Mouse (Mus musculus) MEL (cell line): Measurements from ENCODE around the gene Srarp. TPM values are rescaled to one million over a fixed set of nuclear protein-coding genes. Genes with fewer than 3 reads are reported as not detected.

Experiments
- DNase-seq: peaks from one replicate; pipeline ENCODE4 v3.0.0; 2011; ENCODE audit warnings: low read depth, low spot score
- H3K27ac ChIP-seq: 2 replicates; pipeline ENCODE4 v1.5.1; 2012; ENCODE audit warnings: low read depth, mild to moderate bottlenecking, control low read depth, low read length, moderate library complexity; ENCODE audit not compliant: control insufficient read depth
- H3K27me3 ChIP-seq, 2 experiments: fragments of 150-350 bp in 1 of 2; sonication (generic) in 1 of 2; 2 replicates each; pipeline ENCODE4 v1.6.1; 2012; ENCODE audit warnings: low read length in 2 of 2, mild to moderate bottlenecking in 2 of 2, improper control_type of control experiment in 1 of 2, moderate library complexity in 1 of 2; ENCODE audit not compliant: insufficient read depth in 2 of 2, control insufficient read depth in 1 of 2
- H3K36me3 ChIP-seq, 2 experiments: 2 replicates each; pipeline ENCODE4 v1.6.1; 2012 to 2014; ENCODE audit warnings: low read length in 2 of 2, improper control_type of control experiment in 1 of 2, inconsistent platforms in 1 of 2, mild to moderate bottlenecking in 1 of 2; ENCODE audit not compliant: insufficient read depth in 2 of 2, control insufficient read depth in 1 of 2
- H3K4me1 ChIP-seq, 2 experiments: fragments of 150-350 bp in 1 of 2; sonication (generic) in 1 of 2; 2 replicates each; pipeline ENCODE4 v1.6.1; 2012; ENCODE audit warnings: low read length in 2 of 2, improper control_type of control experiment in 1 of 2, mild to moderate bottlenecking in 1 of 2; ENCODE audit not compliant: insufficient read depth in 2 of 2, control insufficient read depth in 1 of 2
- H3K4me3 ChIP-seq, 2 experiments: fragments of 150-350 bp in 1 of 2; sonication (generic) in 1 of 2; 2 replicates each; pipeline ENCODE4 v1.5.1; 2012; ENCODE audit warnings: low read depth in 2 of 2, low read length in 2 of 2, mild to moderate bottlenecking in 2 of 2, moderate library complexity in 2 of 2, control low read depth in 1 of 2, improper control_type of control experiment in 1 of 2; ENCODE audit not compliant: control insufficient read depth in 1 of 2, insufficient read depth in 1 of 2
- H3K79me2 ChIP-seq: 2 replicates; pipeline ENCODE4 v1.6.1; 2012; ENCODE audit warnings: mild to moderate bottlenecking, low read length, moderate library complexity; ENCODE audit not compliant: control insufficient read depth, poor library complexity, insufficient read depth
- H3K9ac ChIP-seq: 2 replicates; pipeline ENCODE4 v1.6.1; 2012; ENCODE audit warnings: low read depth, mild to moderate bottlenecking, control low read depth, low read length, moderate library complexity; ENCODE audit not compliant: control insufficient read depth, poor library complexity, severe bottlenecking
- H3K9me3 ChIP-seq: fragments of 150-350 bp; sonication (generic); replicated peaks from 2 replicates; pipeline ENCODE4 v1.6.1; 2012; ENCODE audit warnings: mild to moderate bottlenecking, low read length, improper control_type of control experiment, moderate library complexity; ENCODE audit not compliant: insufficient read depth
- BHLHE40 ChIP-seq: IDR thresholded peaks from 2 replicates; pipeline ENCODE4 v1.6.1; 2012; ENCODE audit warnings: low read depth, mild to moderate bottlenecking, inconsistent platforms, low read length, improper control_type of control experiment, borderline replicate concordance
- CHD1 ChIP-seq: IDR thresholded peaks from 2 replicates; pipeline ENCODE4 v1.6.1; 2012; ENCODE audit warnings: low read depth, mild to moderate bottlenecking, inconsistent platforms, low read length, improper control_type of control experiment
- CHD2 ChIP-seq: IDR thresholded peaks from 2 replicates; pipeline ENCODE4 v1.6.1; 2011; ENCODE audit warnings: low read length, improper control_type of control experiment
- CTCF ChIP-seq, 3 experiments: IDR thresholded peaks in 2 of 3; conservative IDR thresholded peaks in 1 of 3; 2 replicates each; pipeline ENCODE4 v1.5.1; 2011 to 2012; ENCODE audit warnings: low read length in 3 of 3, low read depth in 2 of 3, mild to moderate bottlenecking in 2 of 3, improper control_type of control experiment in 1 of 3, inconsistent platforms in 1 of 3, mixed read lengths in 1 of 3, moderate library complexity in 1 of 3; ENCODE audit not compliant: control insufficient read depth in 1 of 3, insufficient read depth in 1 of 3, poor library complexity in 1 of 3, severe bottlenecking in 1 of 3
- ELF1 ChIP-seq: IDR thresholded peaks from 2 replicates; pipeline ENCODE4 v1.6.1; 2014; ENCODE audit warnings: low read depth, mild to moderate bottlenecking, inconsistent platforms, low read length, improper control_type of control experiment, moderate library complexity
- ETS1 ChIP-seq: IDR thresholded peaks from 2 replicates; pipeline ENCODE4 v1.6.1; 2012; ENCODE audit warnings: low read depth, mild to moderate bottlenecking, inconsistent platforms, low read length, improper control_type of control experiment, moderate library complexity
- JUND ChIP-seq: IDR thresholded peaks from 2 replicates; pipeline ENCODE4 v1.6.1; 2011; ENCODE audit warnings: low read depth, mild to moderate bottlenecking, improper control_type of control experiment, low read length
- MAFK ChIP-seq: IDR thresholded peaks from 2 replicates; pipeline ENCODE4 v1.6.1; 2011; ENCODE audit warnings: low read depth, mild to moderate bottlenecking, low read length, improper control_type of control experiment, borderline replicate concordance
- MAX ChIP-seq: IDR thresholded peaks from 2 replicates; pipeline ENCODE4 v1.6.1; 2011; ENCODE audit warnings: low read length, improper control_type of control experiment
- MAZ ChIP-seq: IDR thresholded peaks from 2 replicates; pipeline ENCODE4 v1.6.1; 2012; ENCODE audit warnings: low read depth, mild to moderate bottlenecking, inconsistent platforms, low read length, improper control_type of control experiment
- MEF2A ChIP-seq: IDR thresholded peaks from 2 replicates; pipeline ENCODE4 v1.6.1; 2014; ENCODE audit warnings: low read depth, mild to moderate bottlenecking, inconsistent platforms, low read length, improper control_type of control experiment; ENCODE audit not compliant: poor library complexity, insufficient replicate concordance, severe bottlenecking; ENCODE audit errors: extremely low read depth
- MXI1 ChIP-seq: IDR thresholded peaks from 2 replicates; pipeline ENCODE4 v1.6.1; 2011; ENCODE audit warnings: mild to moderate bottlenecking, low read depth, low read length, improper control_type of control experiment
- NRF1 ChIP-seq: IDR thresholded peaks from 2 replicates; pipeline ENCODE4 v1.6.1; 2014; ENCODE audit warnings: low read depth, mild to moderate bottlenecking, inconsistent platforms, low read length, improper control_type of control experiment, moderate library complexity; ENCODE audit not compliant: poor library complexity, insufficient read depth, severe bottlenecking
- POLR2AphosphoS2 ChIP-seq: IDR thresholded peaks from 2 replicates; pipeline ENCODE4 v1.6.1; 2011; ENCODE audit warnings: low read length, improper control_type of control experiment
- POLR2AphosphoS5 ChIP-seq: IDR thresholded peaks from 2 replicates; pipeline ENCODE4 v1.6.1; 2012; ENCODE audit warnings: low read depth, borderline replicate concordance, mild to moderate bottlenecking, inconsistent platforms, low read length, moderate library complexity, mixed read lengths
- SMC3 ChIP-seq: IDR thresholded peaks from 2 replicates; pipeline ENCODE4 v1.6.1; 2011; ENCODE audit warnings: low read depth, low read length, improper control_type of control experiment
- TAL1 ChIP-seq: IDR thresholded peaks from 2 replicates; pipeline ENCODE4 v1.6.1; 2012; ENCODE audit warnings: mild to moderate bottlenecking, inconsistent platforms, low read length, moderate library complexity, mixed read lengths
- TBP ChIP-seq: IDR thresholded peaks from 2 replicates; pipeline ENCODE4 v1.8.0; 2011; ENCODE audit warnings: low read depth, low read length, improper control_type of control experiment
- ZC3H11A ChIP-seq: IDR thresholded peaks from 2 replicates; pipeline ENCODE4 v1.6.1; 2012; ENCODE audit warnings: low read depth, mild to moderate bottlenecking, inconsistent platforms, low read length, improper control_type of control experiment
- ZKSCAN1 ChIP-seq: IDR thresholded peaks from 2 replicates; pipeline ENCODE4 v1.6.1; 2012; ENCODE audit warnings: low read depth, mild to moderate bottlenecking, inconsistent platforms, low read length, improper control_type of control experiment, moderate library complexity
- ZMIZ1 ChIP-seq: IDR thresholded peaks from 2 replicates; pipeline ENCODE4 v1.6.1; 2012; ENCODE audit warnings: low read depth, mild to moderate bottlenecking, inconsistent platforms, low read length, improper control_type of control experiment, moderate library complexity
- ZNF384 ChIP-seq: IDR thresholded peaks from 2 replicates; pipeline ENCODE4 v1.6.1; 2012; ENCODE audit warnings: low read depth, mild to moderate bottlenecking, inconsistent platforms, low read length, improper control_type of control experiment
- polyA plus RNA-seq, 2 experiments: library from polyadenylated mRNA; stranded (reverse) in 1 of 2; unstranded in 1 of 2; fragments of >175 nt in 1 of 2; fragments of >200 nt in 1 of 2; gene quantifications; 2 replicates each; pipeline versions ENCODE4 v1.2.1 to v1.2.4; 2012; ENCODE audit warnings: low replicate concordance in 2 of 2, low read depth in 1 of 2; ENCODE audit not compliant: insufficient read length in 2 of 2, insufficient read depth in 1 of 2, missing spikeins in 1 of 2
- total RNA-seq: library from RNA; depleted of rRNA; stranded (reverse); fragments of 300-350 nt; gene quantifications from 2 replicates; pipeline ENCODE4 v1.2.3, GENCODE M21; 2012

Gene Srarp
- total and polyA plus RNA-seq, 3 experiments: not detected

DNA sequence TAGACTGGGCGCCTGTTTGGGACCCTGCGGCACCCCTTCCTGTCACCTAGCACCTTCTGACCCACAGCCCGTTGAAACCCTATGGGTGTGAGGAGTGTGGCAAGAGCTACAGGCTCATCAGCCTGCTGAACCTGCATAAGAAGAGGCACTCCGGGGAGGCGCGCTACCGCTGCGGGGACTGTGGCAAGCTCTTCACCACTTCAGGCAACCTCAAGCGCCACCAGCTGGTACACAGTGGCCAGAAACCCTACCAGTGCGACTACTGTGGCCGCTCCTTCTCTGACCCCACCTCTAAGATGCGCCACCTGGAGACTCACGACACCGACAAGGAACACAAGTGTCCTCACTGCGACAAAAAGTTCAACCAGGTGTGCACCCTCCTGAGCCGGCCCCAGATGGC is 28.8 kb upstream of the Srarp start:
- H3K36me3 ChIP-seq: peaks cover 0 to 4% of the 10 kb centered on the region in 2 experiments; a peak in 1 of 4 replicates
- H3K9ac ChIP-seq: no peak overlapping the region
- no peaks in the 10 kb centered on the region for H3K9me3 ChIP-seq
- no peaks in the 10 kb centered on the region for H3K79me2 ChIP-seq
- H3K4me1 ChIP-seq: no peaks in the 10 kb centered on the region
- no peak for DNase-seq
- H3K27ac ChIP-seq: no peak overlapping the region
- H3K27me3 ChIP-seq: no peaks in the 10 kb centered on the region
- no peak overlapping the region for H3K4me3 ChIP-seq
- TF ChIP-seq CHD2: no peak
- no peak for TF ChIP-seq MAX
- no peak for TF ChIP-seq TAL1
- TF ChIP-seq BHLHE40: no peak

- H3K36me3 ChIP-seq: peaks cover 0 to 4% of the 10 kb centered on the region in 2 experiments; a peak in 1 of 4 replicates
These were observed 27.6 kb upstream of the Srarp start for GRCm38 (mm10) chr4:141463472-141463871.

DNA sequence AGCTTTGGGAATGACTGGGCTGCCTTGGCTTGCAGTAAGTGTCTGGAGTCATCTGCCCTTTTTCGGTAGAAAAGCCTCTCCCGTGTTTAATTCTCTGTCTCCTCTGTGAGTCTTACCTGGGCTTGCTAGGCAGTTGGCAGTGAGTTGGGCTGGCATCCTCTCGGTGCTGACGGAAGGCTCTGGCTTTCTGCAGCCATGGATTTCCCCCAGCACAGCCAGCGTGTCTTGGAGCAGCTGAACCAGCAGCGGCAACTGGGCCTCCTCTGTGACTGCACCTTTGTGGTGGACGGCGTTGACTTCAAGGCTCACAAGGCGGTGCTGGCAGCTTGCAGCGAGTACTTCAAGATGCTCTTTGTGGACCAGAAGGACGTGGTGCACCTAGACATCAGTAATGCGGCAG is 25.7 kb upstream of the Srarp start:
- Histone ChIP-seq H3K4me1 (no peaks in the 10 kb centered on the region), H3K9me3 (no peaks in the 10 kb centered on the region), H3K27me3 (no peaks in the 10 kb centered on the region), H3K4me3 (no peak overlapping the region), H3K36me3 (no peaks in the 10 kb centered on the region; a peak in 1 of 4 replicates), H3K27ac (no peak overlapping the region), H3K79me2 (0 out of 2 replicates have a peak, but pooled peaks cover 3% of the 10 kb centered on the region), H3K9ac (no peak overlapping the region)
- DNase-seq: no peak
- TF ChIP-seq JUND (no peak), POLR2AphosphoS2 (no peak), ZC3H11A (no peak), ZMIZ1 (no peak)

More at GRCm38 (mm10) chr4:141463472-141463871, 27.6 kb upstream of the Srarp start:
- no peak for DNase-seq
- Histone ChIP-seq H3K27ac (no peak overlapping the region), H3K4me3 (no peak overlapping the region), H3K9ac (no peak overlapping the region), H3K9me3 (no peaks in the 10 kb centered on the region), H3K4me1 (no peaks in the 10 kb centered on the region), H3K27me3 (no peaks in the 10 kb centered on the region), H3K79me2 (no peaks in the 10 kb centered on the region)
- TF ChIP-seq MXI1: no peak
- TF ChIP-seq CHD1: no peak
- TF ChIP-seq MAZ: no peak
- no peak for TF ChIP-seq SMC3
- TF ChIP-seq POLR2AphosphoS2: no peak
- TF ChIP-seq TBP: no peak
- no peak for TF ChIP-seq NRF1
- no peak for TF ChIP-seq ZMIZ1
- TF ChIP-seq POLR2AphosphoS5: no peak
- no peak for TF ChIP-seq CTCF (IDR thresholded peaks at IDR 0.05 in 2 of 3, conservative IDR thresholded peaks at IDR 0.05 in 1 of 3; ENCODE audit: control insufficient read depth in 1 of 3, insufficient read depth in 1 of 3, low read depth in 2 of 3, low read length in 3 of 3, poor library complexity in 1 of 3, severe bottlenecking in 1 of 3)
- no peak for TF ChIP-seq ZC3H11A
- TF ChIP-seq ELF1: no peak
- TF ChIP-seq ZKSCAN1: no peak
- no peak for TF ChIP-seq MEF2A
- no peak for TF ChIP-seq ZNF384
- TF ChIP-seq ETS1: no peak
- TF ChIP-seq MAFK: no peak
